Mouse (Mus musculus): ENCODE measurements at regions not wholly inside any gene's neighbourhood (a gene's known extent, or its start where the extent isn't known, plus 50 kb on each side); places are given as distances from the start of the nearest gene placed in this dataset.

GRCm38 (mm10) chr9:82728652-82729051 is 100.7 kb upstream of the Irak1bp1 start:
- Histone ChIP-seq H3K36me3 (ENCODE audit: control insufficient read depth, insufficient read depth, low read length) (no peaks in the 10 kb centered on the region), H3K4me1 (ENCODE audit: control insufficient read depth, insufficient read depth, insufficient read length, low read length) (no peaks in the 10 kb centered on the region), H3K27me3 (ENCODE audit: control insufficient read depth, insufficient read depth, low read length) (no peaks in the 10 kb centered on the region), H3K4me3 (ENCODE audit: low read depth, low read length) (no peak overlapping the region), H3K27ac (ENCODE audit: insufficient read depth, low read depth, low read length) (no peak overlapping the region)
- TF ChIP-seq POLR2A (IDR thresholded peaks at IDR 0.05; ENCODE audit: low read depth, low read length) (no peak), CTCF (IDR thresholded peaks at IDR 0.05; ENCODE audit: extremely low read depth, insufficient read length, insufficient replicate concordance, low read depth, low read length) (no peak)
- WGBS: 53% methylated on average over 3 of the region's 3 CpGs

GRCm38 (mm10) chr9:82729646-82730045 is 99.7 kb upstream of the Irak1bp1 start:
- Histone ChIP-seq H3K27ac (ENCODE audit: insufficient read depth, low read depth, low read length) (no peak overlapping the region), H3K36me3 (ENCODE audit: control insufficient read depth, insufficient read depth, low read length) (no peaks in the 10 kb centered on the region), H3K4me1 (ENCODE audit: control insufficient read depth, insufficient read depth, insufficient read length, low read length) (no peaks in the 10 kb centered on the region), H3K4me3 (ENCODE audit: low read depth, low read length) (no peak overlapping the region), H3K27me3 (ENCODE audit: control insufficient read depth, insufficient read depth, low read length) (no peaks in the 10 kb centered on the region)
- WGBS: 72% methylated on average over 4 of the region's 4 CpGs
- TF ChIP-seq CTCF (IDR thresholded peaks at IDR 0.05; ENCODE audit: extremely low read depth, insufficient read length, insufficient replicate concordance, low read depth, low read length) (no peak), POLR2A (IDR thresholded peaks at IDR 0.05; ENCODE audit: low read depth, low read length) (no peak)

- H3K27ac ChIP-seq (ENCODE audit: insufficient read depth, low read depth, low read length): no peak overlapping the region
- no peaks in the 10 kb centered on the region for H3K27me3 ChIP-seq (ENCODE audit: control insufficient read depth, insufficient read depth, low read length)
- H3K36me3 ChIP-seq (ENCODE audit: control insufficient read depth, insufficient read depth, low read length): no peaks in the 10 kb centered on the region
- 83% methylated on average over 3 of the region's 3 CpGs for WGBS
- H3K4me3 ChIP-seq (ENCODE audit: low read depth, low read length): no peak overlapping the region
- no peak for TF ChIP-seq CTCF (IDR thresholded peaks at IDR 0.05; ENCODE audit: extremely low read depth, insufficient read length, insufficient replicate concordance, low read depth, low read length)
- no peak for TF ChIP-seq POLR2A (IDR thresholded peaks at IDR 0.05; ENCODE audit: low read depth, low read length)
- no peaks in the 10 kb centered on the region for H3K4me1 ChIP-seq (ENCODE audit: control insufficient read depth, insufficient read depth, insufficient read length, low read length)
Measured at GRCm38 (mm10) chr9:82733024-82733585, 96.2 kb upstream of the Irak1bp1 start.

- no peaks in the 10 kb centered on the region for H3K27me3 ChIP-seq (ENCODE audit: control insufficient read depth, insufficient read depth, low read length)
- 26% methylated on average over 2 of the region's 2 CpGs for WGBS
- TF ChIP-seq CTCF (IDR thresholded peaks at IDR 0.05; ENCODE audit: extremely low read depth, insufficient read length, insufficient replicate concordance, low read depth, low read length) (no peak), POLR2A (IDR thresholded peaks at IDR 0.05; ENCODE audit: low read depth, low read length) (no peak)
- H3K36me3 ChIP-seq (ENCODE audit: control insufficient read depth, insufficient read depth, low read length): no peaks in the 10 kb centered on the region
- H3K4me1 ChIP-seq (ENCODE audit: control insufficient read depth, insufficient read depth, insufficient read length, low read length): no peaks in the 10 kb centered on the region
- H3K27ac ChIP-seq (ENCODE audit: insufficient read depth, low read depth, low read length): no peak overlapping the region
- H3K4me3 ChIP-seq (ENCODE audit: low read depth, low read length): no peak overlapping the region
Measured at GRCm38 (mm10) chr9:82734959-82735358, 94.4 kb upstream of the Irak1bp1 start.

- H3K36me3 ChIP-seq (ENCODE audit: control insufficient read depth, insufficient read depth, low read length): no peaks in the 10 kb centered on the region
- no peaks in the 10 kb centered on the region for H3K27me3 ChIP-seq (ENCODE audit: control insufficient read depth, insufficient read depth, low read length)
- 82% methylated on average over 5 of the region's 5 CpGs for WGBS
- no peak overlapping the region for H3K4me3 ChIP-seq (ENCODE audit: low read depth, low read length)
- TF ChIP-seq CTCF (IDR thresholded peaks at IDR 0.05; ENCODE audit: extremely low read depth, insufficient read length, insufficient replicate concordance, low read depth, low read length): no peak
- no peak for TF ChIP-seq POLR2A (IDR thresholded peaks at IDR 0.05; ENCODE audit: low read depth, low read length)
- no peak overlapping the region for H3K27ac ChIP-seq (ENCODE audit: insufficient read depth, low read depth, low read length)
- H3K4me1 ChIP-seq (ENCODE audit: control insufficient read depth, insufficient read depth, insufficient read length, low read length): no peaks in the 10 kb centered on the region
Measured at GRCm38 (mm10) chr9:82759979-82760378, 69.4 kb upstream of the Irak1bp1 start.

- Histone ChIP-seq H3K36me3 (ENCODE audit: control insufficient read depth, insufficient read depth, low read length) (no peaks in the 10 kb centered on the region), H3K27ac (ENCODE audit: insufficient read depth, low read depth, low read length) (no peak overlapping the region), H3K4me1 (ENCODE audit: control insufficient read depth, insufficient read depth, insufficient read length, low read length) (no peaks in the 10 kb centered on the region), H3K4me3 (ENCODE audit: low read depth, low read length) (no peak overlapping the region), H3K27me3 (ENCODE audit: control insufficient read depth, insufficient read depth, low read length) (no peaks in the 10 kb centered on the region)
- 80% methylated on average over 9 of the region's 9 CpGs for WGBS
- TF ChIP-seq POLR2A (IDR thresholded peaks at IDR 0.05; ENCODE audit: low read depth, low read length): no peak
- TF ChIP-seq CTCF (IDR thresholded peaks at IDR 0.05; ENCODE audit: extremely low read depth, insufficient read length, insufficient replicate concordance, low read depth, low read length): no peak
Measured at GRCm38 (mm10) chr9:82760682-82761468, 68.5 kb upstream of the Irak1bp1 start.

- no peaks in the 10 kb centered on the region for H3K36me3 ChIP-seq (ENCODE audit: control insufficient read depth, insufficient read depth, low read length)
- H3K27ac ChIP-seq (ENCODE audit: insufficient read depth, low read depth, low read length): no peak overlapping the region
- WGBS: 58% methylated on average over 1 of the region's 1 CpGs
- H3K4me1 ChIP-seq (ENCODE audit: control insufficient read depth, insufficient read depth, insufficient read length, low read length): no peaks in the 10 kb centered on the region
- H3K4me3 ChIP-seq (ENCODE audit: low read depth, low read length): no peak overlapping the region
- no peaks in the 10 kb centered on the region for H3K27me3 ChIP-seq (ENCODE audit: control insufficient read depth, insufficient read depth, low read length)
- TF ChIP-seq CTCF (IDR thresholded peaks at IDR 0.05; ENCODE audit: extremely low read depth, insufficient read length, insufficient replicate concordance, low read depth, low read length): no peak
- TF ChIP-seq POLR2A (IDR thresholded peaks at IDR 0.05; ENCODE audit: low read depth, low read length): no peak
Measured at GRCm38 (mm10) chr9:82763651-82764050, 65.7 kb upstream of the Irak1bp1 start.
